Mouse (Mus musculus): ENCODE measurements around the gene Fam71b. TPM values are rescaled to one million over a fixed set of nuclear protein-coding genes. Genes with fewer than 3 reads are reported as not detected.

Gene Fam71b
- total RNA-seq (2017): 1.1 TPM in 1 of 2 replicates, not detected in the other

DNA sequence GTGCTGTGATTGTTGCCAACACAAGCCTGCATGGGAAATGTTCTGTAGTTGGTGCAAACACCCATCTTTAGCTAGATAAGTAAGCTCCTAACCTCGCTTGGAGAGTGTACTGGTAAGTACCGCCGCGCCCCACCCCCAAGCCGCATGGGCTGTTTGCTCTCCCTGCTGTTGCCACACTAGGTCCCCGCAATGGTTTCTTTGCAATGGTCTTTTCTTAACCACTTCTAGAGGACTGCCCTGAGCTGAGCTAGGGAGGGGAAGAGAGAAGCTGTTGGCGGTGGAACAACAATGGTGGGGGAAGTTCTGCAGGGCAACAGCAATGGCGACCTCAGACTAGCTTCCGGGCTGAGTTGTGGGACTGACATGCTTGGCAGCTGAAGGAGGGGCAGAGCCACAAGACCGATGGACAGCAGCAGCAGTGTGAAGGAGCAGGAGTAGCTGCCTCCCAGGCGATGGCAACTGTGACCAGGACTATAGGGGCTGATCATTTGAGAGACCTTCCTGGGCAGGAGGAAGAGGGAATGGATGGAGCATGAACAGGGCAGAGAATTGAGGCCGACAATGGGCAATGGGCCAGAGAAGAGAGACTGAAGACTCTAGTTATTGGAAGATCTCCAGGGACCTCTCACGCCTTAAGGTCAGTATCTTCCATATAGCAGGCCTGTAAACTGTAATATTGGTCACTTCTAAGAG lies at the start of gene Fam71b:
TSS of gene Fam71b (plus strand) at position 393 of the 693 bp plus-strand sequence.
- ATAC-seq (ENCODE audit: extremely low read depth, insufficient number of reproducible peaks, low FRiP score, poor library complexity, severe bottlenecking): no peak

DNA sequence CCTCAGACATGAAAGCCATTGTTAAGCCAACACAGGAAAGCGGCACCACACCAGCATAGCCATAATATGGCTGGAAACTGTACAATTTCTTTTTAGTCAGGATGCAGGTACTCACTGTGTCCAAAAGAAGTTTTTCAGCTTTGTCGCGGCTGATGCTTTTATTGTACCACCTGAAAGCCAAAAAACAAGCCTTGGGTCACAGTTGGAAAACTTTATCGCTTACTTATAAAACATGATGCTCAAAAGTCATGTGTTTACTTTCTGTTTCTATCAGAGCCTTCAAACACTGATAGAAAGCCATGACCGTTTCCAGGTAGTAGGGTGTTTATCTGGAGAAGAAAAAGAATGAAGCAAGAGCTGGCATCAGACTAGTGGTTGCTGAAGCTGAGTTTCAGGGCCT lies 48.6 kb upstream of the Fam71b start:
- ATAC-seq (ENCODE audit: extremely low read depth, insufficient number of reproducible peaks, low FRiP score, poor library complexity, severe bottlenecking): no peak

DNA sequence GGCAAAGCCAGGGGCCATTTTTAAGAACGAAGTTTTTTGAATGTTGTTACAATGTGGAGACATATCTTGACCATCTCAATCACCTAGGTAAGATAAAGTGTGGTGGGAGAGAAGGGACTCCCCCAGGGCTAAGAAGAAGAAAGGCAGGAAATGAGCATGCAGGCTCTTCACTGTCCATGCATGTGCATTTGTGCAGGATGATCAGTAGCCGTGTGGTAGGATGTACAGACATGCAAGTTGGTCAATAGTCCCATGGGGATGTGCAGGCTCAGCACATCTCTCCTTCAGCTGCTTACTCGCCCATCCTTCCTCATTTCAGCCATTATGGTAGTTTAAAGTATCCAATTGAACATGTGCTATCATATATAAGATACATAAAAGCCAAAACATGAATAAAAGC lies 47.9 kb upstream of the Fam71b start:
- no peak for ATAC-seq (ENCODE audit: extremely low read depth, insufficient number of reproducible peaks, low FRiP score, poor library complexity, severe bottlenecking)

DNA sequence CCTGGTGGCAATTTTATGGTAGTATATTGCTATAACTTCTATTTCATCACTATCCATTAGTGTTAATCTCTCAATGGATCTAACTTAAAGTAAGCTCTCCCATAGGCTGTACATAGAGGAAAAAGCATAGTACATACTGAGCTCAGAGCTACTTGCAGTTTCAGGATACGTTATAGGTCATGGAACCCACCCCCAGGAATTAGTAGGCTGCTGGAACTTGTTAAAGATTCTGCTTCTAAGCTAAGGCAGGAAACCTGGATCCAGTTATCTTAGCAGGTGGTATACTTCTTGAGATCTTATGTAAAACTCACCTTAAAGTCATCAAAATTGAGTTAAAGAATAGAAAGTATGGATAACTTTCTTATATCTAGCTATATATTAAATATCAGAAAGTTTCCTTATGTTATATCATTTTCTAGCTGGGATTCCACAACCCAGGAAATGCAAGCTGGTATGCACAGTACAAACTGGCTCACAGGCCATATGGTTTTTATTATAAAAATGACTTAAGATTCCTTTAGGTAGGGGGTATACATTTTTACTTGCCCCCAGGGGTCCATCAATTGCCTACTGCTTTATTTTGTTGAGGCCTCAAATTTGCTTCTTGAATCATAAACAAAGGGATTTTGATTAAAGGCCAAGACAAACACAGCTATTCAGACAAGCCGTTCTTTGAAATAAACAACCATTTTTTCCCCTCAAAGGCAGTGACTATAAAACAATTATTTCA lies 46.5 kb upstream of the Fam71b start:
- no peak for ATAC-seq (ENCODE audit: extremely low read depth, insufficient number of reproducible peaks, low FRiP score, poor library complexity, severe bottlenecking)

DNA sequence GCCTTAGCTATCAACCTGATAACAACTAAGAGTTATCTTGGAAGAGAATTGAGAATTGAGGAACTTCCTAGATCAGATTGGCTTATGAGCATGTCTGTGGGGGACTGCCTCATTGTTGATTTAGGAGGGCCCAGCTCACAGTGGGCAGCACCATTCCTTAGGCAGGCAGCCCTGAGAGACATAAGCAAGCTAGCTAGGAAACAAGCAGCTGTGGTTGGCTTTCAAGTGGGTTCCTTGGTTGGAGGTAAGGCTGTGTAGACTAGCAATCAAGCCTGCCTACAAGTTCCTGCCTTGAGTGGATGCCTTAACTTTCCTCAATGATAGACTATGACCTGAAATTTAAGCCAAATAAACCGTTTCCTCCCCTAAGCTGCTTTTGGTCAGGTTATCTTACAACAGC lies 38.0 kb upstream of the Fam71b start:
- ATAC-seq (ENCODE audit: extremely low read depth, insufficient number of reproducible peaks, low FRiP score, poor library complexity, severe bottlenecking): no peak

DNA sequence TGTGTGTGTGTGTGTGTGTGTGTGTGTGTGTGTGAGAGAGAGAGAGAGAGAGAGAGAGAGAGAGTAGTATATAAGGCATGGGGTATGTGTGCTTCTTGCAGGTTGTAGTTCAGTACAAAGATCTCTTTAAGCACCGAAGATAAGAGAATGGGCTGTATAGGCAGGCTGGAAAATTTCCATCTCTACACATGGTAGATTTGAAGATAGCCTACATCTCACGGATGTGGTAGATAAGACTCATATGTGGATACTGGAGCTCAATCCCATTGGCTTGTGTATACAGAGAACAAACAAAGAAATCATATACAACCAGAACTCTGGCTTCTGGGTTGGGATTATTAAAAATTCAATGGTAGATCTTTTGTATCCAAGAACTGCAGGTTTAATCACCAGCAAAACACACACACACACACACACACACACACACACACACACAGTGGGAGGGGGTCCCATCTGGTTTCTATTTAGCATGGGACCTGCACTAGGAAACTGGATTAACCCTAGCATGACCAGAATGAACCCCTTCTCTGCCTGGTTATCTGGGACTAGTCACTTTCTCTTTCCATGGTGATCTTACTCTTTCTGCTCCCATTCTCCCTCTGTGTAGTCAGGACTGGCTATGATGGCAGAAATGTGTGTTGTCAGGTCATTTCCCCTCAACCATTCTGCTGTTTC lies 35.2 kb upstream of the Fam71b start:
- no peak for ATAC-seq (ENCODE audit: extremely low read depth, insufficient number of reproducible peaks, low FRiP score, poor library complexity, severe bottlenecking)

DNA sequence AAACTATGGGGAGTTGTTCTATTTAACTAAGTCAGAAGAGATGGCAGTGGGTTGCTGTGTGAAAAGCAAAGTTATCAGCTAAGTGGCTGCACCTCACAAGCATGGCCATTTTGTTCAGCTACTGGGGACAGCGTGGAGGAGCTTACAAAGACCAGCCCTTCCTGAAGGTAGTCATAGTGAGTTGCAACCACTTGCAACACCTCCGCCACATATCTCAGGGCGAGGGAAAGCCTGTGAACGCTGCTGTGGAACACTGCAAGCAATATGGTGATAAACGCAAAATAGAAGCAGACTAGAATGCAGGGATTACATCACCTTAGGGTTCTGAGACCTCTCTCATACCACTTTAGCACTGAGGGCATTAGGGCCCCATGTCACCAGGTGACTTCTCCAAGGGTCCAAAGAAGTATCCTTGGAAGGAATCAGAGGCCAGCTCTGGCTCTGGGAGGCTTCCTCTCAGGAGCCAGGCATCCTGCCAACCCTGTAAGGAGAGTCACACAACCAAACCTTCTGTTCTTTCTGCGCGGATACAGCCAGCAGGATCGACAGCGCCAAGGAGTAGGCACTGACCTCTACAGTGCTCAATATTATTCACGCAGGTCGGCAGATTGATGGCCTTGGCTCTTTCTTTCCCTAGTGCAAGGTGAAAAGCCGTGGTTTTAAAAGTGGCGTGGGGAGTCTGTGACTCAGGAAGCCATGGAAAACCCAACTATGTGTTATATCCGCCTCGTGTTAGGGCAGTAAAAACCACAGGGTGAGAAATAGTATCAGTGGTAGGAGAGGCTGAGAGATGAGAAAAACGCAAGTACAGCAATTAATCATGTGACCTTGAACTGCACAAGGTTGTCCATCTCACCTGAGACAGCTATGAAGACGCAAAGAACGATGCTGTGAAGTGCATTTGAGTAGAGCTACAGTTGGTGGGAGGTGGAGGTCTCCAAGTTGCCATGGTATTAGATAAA lies 34.0 kb upstream of the Fam71b start:
- ATAC-seq (ENCODE audit: extremely low read depth, insufficient number of reproducible peaks, low FRiP score, poor library complexity, severe bottlenecking): no peak

DNA sequence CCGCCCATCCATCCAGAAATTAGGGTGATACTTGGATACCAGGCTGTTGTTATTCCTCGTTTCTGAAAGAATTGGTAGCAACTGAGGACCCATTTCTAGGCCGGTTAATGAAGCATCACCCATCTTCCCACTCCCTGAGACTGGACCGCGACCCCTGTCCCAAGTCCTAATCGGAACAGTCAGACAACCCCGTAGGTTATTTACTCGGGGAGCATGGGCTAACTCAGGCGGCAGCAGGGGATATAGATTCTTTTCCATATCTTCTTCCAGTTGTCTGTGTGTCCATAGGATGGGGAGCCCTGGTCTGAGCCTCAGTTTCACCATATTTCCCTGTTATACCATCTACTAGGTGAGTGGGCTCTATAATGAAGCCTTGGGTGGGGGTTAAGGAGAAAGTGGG lies 32.5 kb upstream of the Fam71b start:
- no peak for ATAC-seq (ENCODE audit: extremely low read depth, insufficient number of reproducible peaks, low FRiP score, poor library complexity, severe bottlenecking)

DNA sequence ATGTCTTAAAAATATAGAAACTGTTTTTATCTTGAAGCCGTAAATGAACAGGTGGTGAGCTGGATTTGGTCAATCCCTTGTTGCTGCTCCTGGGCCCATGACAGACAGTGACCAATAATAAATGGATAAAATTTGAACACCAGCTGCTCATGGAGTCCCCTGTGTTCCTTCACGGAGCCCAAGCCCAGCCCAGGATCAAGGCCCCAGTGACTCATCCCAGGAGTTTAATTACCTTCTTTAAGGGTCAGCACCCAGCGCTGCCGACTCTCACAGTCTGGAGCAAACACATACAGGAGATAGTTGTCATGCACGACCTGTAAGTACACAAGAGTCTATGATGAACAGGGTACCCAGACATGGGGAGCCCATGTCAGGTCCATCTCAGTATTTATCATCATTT lies 30.6 kb upstream of the Fam71b start:
- ATAC-seq (ENCODE audit: extremely low read depth, insufficient number of reproducible peaks, low FRiP score, poor library complexity, severe bottlenecking): no peak

DNA sequence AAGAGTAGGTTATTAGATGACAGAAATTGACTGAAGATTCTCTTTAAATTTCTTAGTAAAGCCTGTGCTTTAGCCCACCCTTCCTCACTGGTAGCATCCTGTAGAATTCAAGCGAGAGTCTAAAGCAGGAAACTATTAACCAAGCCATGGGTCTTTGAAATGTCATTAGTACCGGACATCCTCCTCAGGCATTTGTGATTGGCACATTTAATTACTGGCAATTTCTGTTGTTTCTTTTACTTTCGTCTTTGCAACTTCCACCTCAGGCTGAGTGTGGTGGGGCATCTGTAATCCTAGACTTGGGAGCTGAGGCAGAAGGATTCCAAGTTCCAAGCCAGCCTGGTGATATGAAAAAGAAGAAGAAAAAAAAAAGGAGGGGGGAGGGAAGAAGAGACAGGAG lies 30.0 kb upstream of the Fam71b start:
- ATAC-seq (ENCODE audit: extremely low read depth, insufficient number of reproducible peaks, low FRiP score, poor library complexity, severe bottlenecking): no peak

DNA sequence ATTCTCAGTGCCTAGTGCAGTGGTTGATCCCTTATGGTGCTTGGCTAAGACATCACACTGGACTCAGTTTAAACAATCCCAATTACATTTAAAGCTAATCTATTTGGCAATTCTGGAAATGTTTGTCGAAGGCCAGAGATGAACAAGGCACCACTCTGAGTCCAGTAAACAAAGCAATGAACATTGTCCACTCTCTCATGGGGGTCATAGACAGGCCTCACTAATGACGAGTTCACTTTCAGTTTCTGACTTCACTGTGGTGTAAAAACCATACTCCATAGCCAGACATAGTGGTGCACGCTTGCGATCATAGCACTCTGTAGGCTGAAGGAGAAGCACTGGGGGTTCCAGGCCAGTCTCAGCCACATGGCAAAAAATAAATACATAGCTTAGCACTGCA lies 25.9 kb upstream of the Fam71b start:
- ATAC-seq (ENCODE audit: extremely low read depth, insufficient number of reproducible peaks, low FRiP score, poor library complexity, severe bottlenecking): no peak

DNA sequence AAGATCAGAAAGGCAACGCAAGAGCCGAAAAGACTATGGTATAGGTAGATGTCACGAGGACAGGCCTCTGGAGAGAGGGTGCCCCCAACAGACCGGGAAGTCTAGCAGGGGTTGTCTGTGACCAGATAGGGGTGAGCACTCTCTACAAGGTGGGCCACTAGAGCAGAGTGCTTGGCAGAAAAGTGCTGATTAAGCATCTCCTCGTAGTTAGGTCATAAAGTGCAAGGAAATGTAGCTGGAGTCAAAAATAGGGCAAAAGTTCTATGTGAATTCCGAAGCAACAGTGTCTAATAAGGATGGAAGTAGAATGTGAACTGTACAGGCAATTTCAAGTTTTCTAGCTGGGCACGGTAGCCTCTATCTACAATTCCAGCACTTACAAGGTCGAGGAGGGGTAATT lies 25.1 kb upstream of the Fam71b start:
- no peak for ATAC-seq (ENCODE audit: extremely low read depth, insufficient number of reproducible peaks, low FRiP score, poor library complexity, severe bottlenecking)

DNA sequence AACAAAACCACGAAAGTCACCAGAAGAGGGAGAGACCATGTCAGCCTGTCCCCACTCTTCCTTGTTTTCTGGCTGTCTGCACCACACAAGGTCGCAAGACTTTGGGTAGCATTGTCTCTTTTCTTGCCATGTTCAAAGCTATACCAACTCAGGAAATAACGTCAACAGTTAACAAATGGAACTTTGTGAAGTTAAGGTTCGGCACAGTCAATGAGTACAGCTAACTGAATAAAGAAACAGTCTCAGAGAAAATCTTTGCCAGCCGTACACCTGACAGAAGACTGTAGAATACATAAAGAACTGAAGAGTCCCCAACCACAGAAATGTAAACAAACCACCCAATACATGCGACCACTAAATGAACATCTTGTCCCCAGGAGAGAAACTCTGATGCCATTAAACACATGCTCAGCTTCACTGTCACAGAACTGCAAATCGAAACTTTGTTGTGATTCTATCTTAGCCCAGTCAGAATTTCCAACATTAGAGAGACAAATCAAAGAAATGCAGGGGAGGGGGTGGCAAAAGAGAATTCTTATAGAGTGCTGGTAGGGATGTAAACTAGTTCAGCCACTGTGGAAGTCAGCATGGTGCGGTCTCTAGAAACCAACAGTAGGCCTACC lies 23.9 kb upstream of the Fam71b start:
- peak; percentile 11; the same call in 1 of the 2 replicates for ATAC-seq (ENCODE audit: extremely low read depth, insufficient number of reproducible peaks, low FRiP score, poor library complexity, severe bottlenecking)

DNA sequence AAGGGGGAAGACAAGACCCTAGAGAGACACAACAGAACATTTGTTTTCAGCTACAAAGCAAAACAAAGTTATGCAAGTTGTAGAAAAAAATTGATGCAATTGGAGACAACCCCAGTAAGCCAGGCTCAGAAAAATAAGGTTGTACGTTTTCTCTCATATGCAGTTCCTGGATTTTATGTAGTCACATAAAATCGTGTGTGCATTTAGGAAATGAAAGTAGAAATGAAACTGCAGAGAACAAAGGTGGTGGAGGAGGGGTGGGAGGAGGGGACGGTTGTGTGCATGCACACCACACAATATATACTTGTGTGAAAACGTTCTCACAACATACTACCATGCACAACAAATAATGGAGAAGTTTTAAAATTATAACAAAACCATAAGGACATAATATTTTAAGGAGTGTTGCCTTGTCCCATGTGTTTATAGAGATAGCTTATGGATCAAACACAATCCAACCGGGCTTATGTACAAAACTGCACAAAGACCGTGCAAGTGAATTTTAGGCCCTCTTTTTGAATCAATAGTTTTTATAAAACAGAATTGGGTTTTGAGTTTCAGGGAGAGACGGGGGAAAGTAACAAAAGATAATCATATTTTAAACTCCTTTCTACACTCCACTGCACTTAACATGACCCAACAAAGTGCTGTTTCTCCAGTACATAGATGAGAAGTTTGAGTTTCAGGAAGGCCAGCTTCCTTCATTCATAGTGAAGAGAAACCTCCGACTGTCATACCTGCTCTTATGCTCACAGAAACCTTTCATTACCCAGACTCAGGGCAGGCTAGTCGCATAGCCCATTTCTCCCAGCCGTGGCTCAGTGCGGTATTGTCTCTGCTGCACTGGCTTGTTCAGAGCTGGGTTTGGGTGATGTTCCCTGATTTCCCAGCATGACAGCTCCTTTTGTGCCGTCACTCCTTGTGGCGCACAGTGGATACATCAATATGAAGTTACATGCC lies 23.0 kb upstream of the Fam71b start:
- peak; percentile 61 for ATAC-seq (ENCODE audit: extremely low read depth, insufficient number of reproducible peaks, low FRiP score, poor library complexity, severe bottlenecking)

DNA sequence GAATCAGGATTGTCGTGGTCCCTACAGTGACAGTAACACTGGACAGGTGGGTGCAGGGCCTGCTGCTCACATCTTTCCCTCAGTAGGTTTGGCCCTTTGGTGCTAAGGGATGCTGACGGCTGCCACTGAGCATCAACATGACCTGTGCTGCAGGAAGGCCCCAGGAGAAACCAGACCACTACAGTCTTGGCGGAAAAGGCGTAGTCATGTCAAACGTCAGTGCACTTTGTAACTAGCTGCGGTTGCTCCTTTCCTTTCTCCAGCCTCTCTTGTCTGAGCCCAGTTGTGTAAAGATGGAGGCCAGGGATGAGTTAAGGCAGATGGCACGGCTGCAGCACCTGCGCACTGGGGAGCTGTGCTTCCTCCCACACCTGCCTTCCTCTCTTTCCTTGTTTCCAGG lies 21.3 kb upstream of the Fam71b start:
- ATAC-seq (ENCODE audit: extremely low read depth, insufficient number of reproducible peaks, low FRiP score, poor library complexity, severe bottlenecking): no peak

DNA sequence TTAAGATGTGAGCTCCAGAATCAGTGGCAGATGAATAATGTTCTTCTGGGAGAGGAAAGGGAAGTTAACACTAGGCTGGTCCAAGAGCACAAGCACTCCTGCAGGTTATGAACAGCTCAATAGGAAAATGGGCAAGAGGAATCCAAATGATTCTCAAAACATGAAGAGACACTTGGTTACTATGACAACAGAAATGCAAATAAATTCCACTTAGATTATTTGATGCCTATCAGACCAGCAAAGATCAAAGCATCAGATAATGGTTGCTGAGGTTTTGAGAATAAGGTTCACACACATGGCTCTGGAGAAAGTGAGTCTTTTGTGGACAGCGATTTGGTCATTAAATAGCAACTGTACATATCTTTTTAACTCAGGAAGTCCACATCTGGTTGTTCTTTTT lies 19.0 kb upstream of the Fam71b start:
- no peak for ATAC-seq (ENCODE audit: extremely low read depth, insufficient number of reproducible peaks, low FRiP score, poor library complexity, severe bottlenecking)

Data from neutrophil, adult 5-6 weeks (primary cell).